Mouse (Mus musculus) kidney, adult 2 months (tissue): Measurements from ENCODE around the gene Acbd4.

Experiments used
- CTCF ChIP-seq: fragments of 200-500 bp; conservative IDR thresholded peaks from 2 replicates; pipeline ENCODE4 v1.5.1; 2011; ENCODE audit warnings: low read depth, mild to moderate bottlenecking, control low read depth, low read length, moderate library complexity, mixed read lengths; ENCODE audit not compliant: insufficient read depth, insufficient read length
- POLR2A ChIP-seq: fragments of 200-500 bp; IDR thresholded peaks from one replicate; pipeline ENCODE4 v1.6.1; 2011; ENCODE audit warnings: low read depth, low read length, control low read depth

DNA sequence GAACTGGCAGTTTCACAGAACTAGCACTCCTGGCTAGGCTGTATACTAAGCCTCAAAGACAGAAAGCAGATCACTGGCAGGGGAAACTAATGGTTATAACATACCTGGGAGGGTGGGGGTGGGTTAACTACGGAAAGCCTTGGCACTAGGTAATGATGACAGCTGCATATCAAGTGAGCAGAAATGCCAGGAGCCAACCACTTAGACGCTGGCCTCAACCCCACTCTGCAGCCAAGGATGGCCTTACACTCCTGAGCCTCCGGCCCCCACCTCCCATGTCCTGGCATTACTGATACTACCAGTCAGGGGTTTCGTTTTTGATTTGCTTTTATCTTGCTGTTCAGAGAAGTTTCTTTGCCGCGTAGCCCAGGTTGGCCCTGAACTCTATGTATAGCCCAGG, 5.7 kb upstream of the Acbd4 start:
- TF ChIP-seq CTCF (no peak), POLR2A (no peak)
